Mouse (Mus musculus) macrophage (primary cell): ENCODE data around the gene Bhlhe40. TPM values are rescaled to one million over a fixed set of nuclear protein-coding genes. Genes with fewer than 3 reads are reported as not detected.

Experiments
- H3K27ac ChIP-seq: fragments of 350-480 bp; formaldehyde crosslinking; 2 replicates; pipeline ENCODE4 v1.9.0; 2021
- H3K36me3 ChIP-seq: fragments of 350-480 bp; formaldehyde crosslinking; 2 replicates; pipeline ENCODE4 v1.9.0; 2021; ENCODE audit errors: inconsistent target
- H3K4me3 ChIP-seq: fragments of 350-480 bp; formaldehyde crosslinking; 2 replicates; pipeline ENCODE4 v1.9.0; 2021; ENCODE audit errors: inconsistent target
- H3K79me2 ChIP-seq: fragments of 350-480 bp; formaldehyde crosslinking; 2 replicates; pipeline ENCODE4 v1.9.0; 2021; ENCODE audit errors: inconsistent target
- WGBS: methylation state at CpG from one replicate; pipeline ENCODE4 v1.1.7; 2026; ENCODE audit warnings: inconsistent platforms; ENCODE audit not compliant: missing documents; 5-methylcytosine and 5-hydroxymethylcytosine counted together
- polyA plus RNA-seq: library from polyadenylated mRNA; stranded (reverse); fragments of 250-400 nt; gene quantifications from 3 replicates; pipeline ENCODE4 v1.2.4, GENCODE M21; 2018; ENCODE audit warnings: inconsistent platforms

Gene Bhlhe40
- polyA plus RNA-seq, 1 experiment from 2014 or later, result 16.9 TPM

GRCm38 (mm10) chr6:108709471-108710231 is 49.2 kb downstream of the Bhlhe40 start:
- Histone ChIP-seq H3K27ac (no peak overlapping the region), H3K36me3 (no peaks in the 10 kb centered on the region), H3K4me3 (no peak overlapping the region), H3K79me2 (no peaks in the 10 kb centered on the region)
- 6% methylated on average over 29 of the region's 29 CpGs for WGBS

GRCm38 (mm10) chr6:108710667-108711066 is 50.2 kb downstream of the Bhlhe40 start:
- 81% methylated on average over 3 of the region's 3 CpGs for WGBS
- Histone ChIP-seq H3K4me3 (no peak overlapping the region), H3K79me2 (no peaks in the 10 kb centered on the region), H3K36me3 (no peaks in the 10 kb centered on the region), H3K27ac (no peak overlapping the region)

GRCm38 (mm10) chr6:108711192-108711964 is 50.9 kb downstream of the Bhlhe40 start:
- H3K36me3 ChIP-seq, result no peaks in the 10 kb centered on the region
- no peak overlapping the region for H3K27ac ChIP-seq
- no peak overlapping the region for H3K4me3 ChIP-seq
- WGBS, result 56% methylated on average over 4 of the region's 4 CpGs
- no peaks in the 10 kb centered on the region for H3K79me2 ChIP-seq

GRCm38 (mm10) chr6:108712148-108712547 is 51.7 kb downstream of the Bhlhe40 start:
- no peaks in the 10 kb centered on the region for H3K36me3 ChIP-seq
- no peak overlapping the region for H3K27ac ChIP-seq
- H3K79me2 ChIP-seq, result no peaks in the 10 kb centered on the region
- H3K4me3 ChIP-seq, result no peak overlapping the region

GRCm38 (mm10) chr6:108713175-108713974 is 52.9 kb downstream of the Bhlhe40 start:
- Histone ChIP-seq H3K27ac (no peak overlapping the region), H3K36me3 (no peaks in the 10 kb centered on the region), H3K4me3 (no peak overlapping the region), H3K79me2 (no peaks in the 10 kb centered on the region)
- 77% methylated on average over 7 of the region's 7 CpGs for WGBS

Other genes with a start within 250 kb of the Bhlhe40 start
- 194 to 269 TPM (median 210 TPM) in 3 replicates for gene Arl8b, start 122.5 kb downstream of the Bhlhe40 start, polyA plus RNA-seq
- 91.9 to 108 TPM (median 94.0 TPM) in 3 replicates for gene Edem1, start 168.0 kb downstream of the Bhlhe40 start, polyA plus RNA-seq